Mouse (Mus musculus) forebrain, embryonic 16.5 days (tissue): ENCODE measurements at regions not wholly inside any gene's neighbourhood (a gene's known extent, or its start where the extent isn't known, plus 50 kb on each side); places are given as distances from the start of the nearest gene placed in this dataset.
A peak's percentile ranks its signal among the peaks of the same experiment; 100 is the strongest.

ENCODE experiments used
- ATAC-seq: fragments of 200-750 bp; cut with Nextera tagmentation; 2 replicates; pipeline ENCODE4 v1.8.0; 2017; ENCODE audit warnings: mild to moderate bottlenecking, moderate library complexity
- H3K27ac ChIP-seq: fragments of 300-500 bp; sonication (generic); 2 replicates; pipeline ENCODE4 v1.5.1; 2014; ENCODE audit warnings: low read length, control low read depth
- H3K27me3 ChIP-seq: fragments of 300-500 bp; sonication (generic); replicated peaks from 2 replicates; pipeline ENCODE4 v1.6.1; 2014; ENCODE audit warnings: low read length; ENCODE audit not compliant: control insufficient read depth, insufficient read depth
- H3K36me3 ChIP-seq: fragments of 300-500 bp; sonication (generic); 2 replicates; pipeline ENCODE4 v1.6.1; 2014; ENCODE audit not compliant: control insufficient read depth, insufficient read depth
- H3K4me1 ChIP-seq: fragments of 300-500 bp; sonication (generic); replicated peaks from 2 replicates; pipeline ENCODE4 v1.6.1; 2014; ENCODE audit warnings: low read length; ENCODE audit not compliant: control insufficient read depth, insufficient read depth
- H3K4me2 ChIP-seq: fragments of 300-500 bp; sonication (generic); 2 replicates; pipeline ENCODE4 v1.6.1; 2014; ENCODE audit warnings: mild to moderate bottlenecking, low read length, control low read depth
- H3K4me3 ChIP-seq: fragments of 300-500 bp; sonication (generic); replicated peaks from 2 replicates; pipeline ENCODE4 v1.5.1; 2014; ENCODE audit warnings: mild to moderate bottlenecking, low read length, control low read depth
- H3K9ac ChIP-seq: fragments of 300-500 bp; sonication (generic); replicated peaks from 2 replicates; pipeline ENCODE4 v1.6.1; 2014; ENCODE audit warnings: low read depth, low read length, control low read depth
- H3K9me3 ChIP-seq: fragments of 300-500 bp; sonication (generic); 2 replicates; pipeline ENCODE4 v1.6.1; 2016; ENCODE audit warnings: low read length; ENCODE audit not compliant: control insufficient read depth
- WGBS: fragments of 180-500 bp; shearing (Covaris S2); extraction: QIAGEN DNeasy Blood & Tissue Kit; methylation state at CpG from one replicate; pipeline ENCODE4 v1.1.7; 2014; 5-methylcytosine and 5-hydroxymethylcytosine counted together

- Histone ChIP-seq H3K27me3 (no peaks in the 10 kb centered on the region), H3K36me3 (no peaks in the 10 kb centered on the region), H3K4me2 (no peak overlapping the region), H3K4me1 (no peaks in the 10 kb centered on the region), H3K9me3 (no peaks in the 10 kb centered on the region), H3K9ac (no peak overlapping the region), H3K4me3 (no peak overlapping the region), H3K27ac (peak overlapping the region; percentile 52)
- peak; percentile 96 for ATAC-seq
- 24% methylated on average over 11 of the region's 11 CpGs for WGBS
These were observed 160.9 kb upstream of the Egln3 start for GRCm38 (mm10) chr12:54364381-54365095.

GRCm38 (mm10) chr12:54361762-54362161 is 158.1 kb upstream of the Egln3 start:
- no peak overlapping the region for H3K27ac ChIP-seq
- no peak for ATAC-seq
- H3K27me3 ChIP-seq: no peaks in the 10 kb centered on the region
- H3K4me3 ChIP-seq: no peak overlapping the region
- H3K9me3 ChIP-seq: no peaks in the 10 kb centered on the region
- H3K4me1 ChIP-seq: no peaks in the 10 kb centered on the region
- no peaks in the 10 kb centered on the region for H3K36me3 ChIP-seq
- H3K9ac ChIP-seq: no peak overlapping the region
- H3K4me2 ChIP-seq: no peak overlapping the region
- 93% methylated on average over 4 of the region's 4 CpGs for WGBS

DNA sequence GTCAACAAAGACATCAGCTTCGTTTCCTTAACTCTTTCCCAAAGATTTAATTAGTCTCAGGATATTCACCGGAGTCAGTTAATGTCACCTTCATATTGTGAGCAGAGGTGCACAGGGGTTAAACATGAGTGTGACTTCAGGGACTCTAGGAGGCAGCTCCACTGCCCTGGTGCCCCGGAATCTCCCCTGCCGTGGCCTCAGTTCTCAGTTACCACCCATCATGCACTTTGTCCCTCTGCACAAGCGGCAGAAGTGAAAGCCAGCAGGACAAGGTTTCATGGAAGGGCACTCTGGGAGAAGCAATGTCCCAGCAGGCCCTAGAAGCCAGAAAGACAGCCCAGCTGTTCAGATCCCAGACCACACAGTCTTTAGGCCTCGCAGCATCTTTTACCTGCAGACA is 150.5 kb upstream of the Egln3 start:
- Histone ChIP-seq H3K4me1 (no peaks in the 10 kb centered on the region; the same call in 1 of the 2 replicates), H3K36me3 (no peaks in the 10 kb centered on the region), H3K27ac (no peak overlapping the region), H3K4me3 (no peak overlapping the region), H3K9me3 (no peaks in the 10 kb centered on the region), H3K27me3 (no peaks in the 10 kb centered on the region), H3K4me2 (no peak overlapping the region), H3K9ac (no peak overlapping the region)
- no peak for ATAC-seq
- 39% methylated on average over 6 of the region's 6 CpGs for WGBS

DNA sequence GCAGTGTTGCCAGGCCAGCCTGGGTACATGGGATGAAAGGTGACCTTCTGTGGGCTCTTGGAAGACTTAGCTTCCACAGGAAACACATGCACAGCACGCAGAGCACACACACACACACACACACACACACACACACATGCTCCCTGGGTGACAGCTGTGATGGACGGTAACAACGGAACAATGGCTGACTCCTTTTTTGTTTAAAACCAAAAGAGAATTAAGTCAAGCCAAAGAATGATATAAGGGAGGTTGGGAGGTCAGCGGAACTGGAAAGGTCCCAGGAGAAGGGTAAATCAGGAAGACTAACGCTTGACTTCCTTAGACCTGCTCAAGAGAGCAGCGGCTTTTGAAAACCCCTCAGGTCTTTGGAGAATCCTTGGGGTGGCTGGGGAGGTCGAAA is 150.0 kb upstream of the Egln3 start:
- no peak overlapping the region for H3K9ac ChIP-seq
- H3K4me2 ChIP-seq: no peak overlapping the region
- H3K27ac ChIP-seq: no peak overlapping the region
- WGBS: 56% methylated on average over 7 of the region's 7 CpGs
- H3K4me3 ChIP-seq: no peak overlapping the region
- H3K4me1 ChIP-seq: no peaks in the 10 kb centered on the region; the same call in 1 of the 2 replicates
- H3K36me3 ChIP-seq: no peaks in the 10 kb centered on the region
- H3K27me3 ChIP-seq: no peaks in the 10 kb centered on the region
- ATAC-seq: 0 out of 2 replicates have a peak, but pooled peaks have one; percentile 23
- no peaks in the 10 kb centered on the region for H3K9me3 ChIP-seq

DNA sequence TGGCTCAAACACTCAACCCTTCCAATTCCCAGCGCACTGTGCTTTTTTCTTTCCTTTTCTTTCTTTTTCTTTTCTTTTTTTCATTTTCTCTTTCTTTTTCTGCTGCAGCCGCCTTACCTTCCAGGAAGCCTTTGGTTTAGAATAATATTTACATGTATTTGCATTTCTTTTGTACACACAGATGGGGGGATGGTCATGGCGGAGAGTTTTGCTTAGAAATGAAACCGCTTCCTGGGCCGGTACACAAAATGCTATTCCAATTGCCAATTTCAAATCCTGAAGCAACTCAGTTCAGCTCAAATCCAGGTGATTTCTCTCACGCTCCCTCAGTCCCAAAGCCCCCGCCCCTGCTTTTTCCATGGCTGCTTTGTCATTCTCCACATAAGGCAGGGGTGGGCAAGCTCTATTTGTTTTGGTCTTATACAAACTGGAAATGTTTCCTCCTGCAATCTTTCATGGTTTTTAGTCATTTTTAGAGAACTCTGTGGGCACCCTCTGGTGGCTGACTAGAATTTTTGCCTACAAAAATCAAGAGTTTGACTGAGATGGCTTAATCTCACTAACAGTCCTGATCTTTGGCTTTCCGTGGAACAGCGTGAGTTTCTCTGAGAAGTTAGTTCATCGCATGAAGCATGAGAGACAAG is 149.4 kb upstream of the Egln3 start:
- H3K27ac ChIP-seq: peak overlapping the region; percentile 60; the same call in 1 of the 2 replicates
- H3K4me1 ChIP-seq: no peaks in the 10 kb centered on the region; the same call in 1 of the 2 replicates
- 41% methylated on average over 10 of the region's 10 CpGs for WGBS
- no peak overlapping the region for H3K9ac ChIP-seq
- H3K4me3 ChIP-seq: 0 out of 2 replicates have a peak overlapping the region, but pooled peaks have one; percentile 10
- no peaks in the 10 kb centered on the region for H3K9me3 ChIP-seq
- ATAC-seq: peak; percentile 67
- H3K36me3 ChIP-seq: no peaks in the 10 kb centered on the region
- no peaks in the 10 kb centered on the region for H3K27me3 ChIP-seq
- peak overlapping the region; percentile 36 for H3K4me2 ChIP-seq

DNA sequence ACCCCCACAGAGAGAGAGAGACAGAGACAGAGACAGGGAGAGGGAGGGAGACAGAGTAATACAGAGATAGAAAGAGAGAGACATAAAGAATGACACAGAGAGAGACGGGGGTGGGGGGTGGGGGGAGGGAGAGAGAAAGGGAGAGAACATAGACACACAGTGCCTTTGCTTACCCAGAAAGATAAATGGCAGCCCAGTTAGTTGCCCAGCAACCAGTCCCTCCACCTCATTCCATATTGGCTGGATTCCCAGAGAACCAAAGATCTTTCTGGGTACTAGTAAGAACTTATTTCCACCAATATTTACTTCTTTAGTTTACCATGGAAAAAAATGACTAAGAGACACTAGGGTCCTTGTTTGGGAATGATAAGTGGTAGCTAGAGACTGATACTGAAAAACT is 146.6 kb upstream of the Egln3 start:
- no peaks in the 10 kb centered on the region; the same call in 1 of the 2 replicates for H3K4me1 ChIP-seq
- H3K9me3 ChIP-seq: no peaks in the 10 kb centered on the region
- no peak overlapping the region for H3K9ac ChIP-seq
- H3K4me3 ChIP-seq: no peak overlapping the region
- H3K36me3 ChIP-seq: no peaks in the 10 kb centered on the region
- no peak overlapping the region for H3K4me2 ChIP-seq
- no peak for ATAC-seq
- no peak overlapping the region for H3K27ac ChIP-seq
- H3K27me3 ChIP-seq: no peaks in the 10 kb centered on the region
- 28% methylated on average over 1 of the region's 1 CpGs for WGBS

- no peaks in the 10 kb centered on the region for H3K27me3 ChIP-seq
- no peak overlapping the region for H3K4me2 ChIP-seq
- ATAC-seq: no peak
- H3K27ac ChIP-seq: no peak overlapping the region
- no peaks in the 10 kb centered on the region for H3K9me3 ChIP-seq
- no peak overlapping the region for H3K9ac ChIP-seq
- no peaks in the 10 kb centered on the region; the same call in 1 of the 2 replicates for H3K4me1 ChIP-seq
- no peak overlapping the region for H3K4me3 ChIP-seq
- H3K36me3 ChIP-seq: no peaks in the 10 kb centered on the region
- 67% methylated on average over 2 of the region's 2 CpGs for WGBS
These were observed 145.7 kb upstream of the Egln3 start for GRCm38 (mm10) chr12:54349403-54349802.

GRCm38 (mm10) chr12:54343493-54343892 is 139.8 kb upstream of the Egln3 start:
- H3K9ac ChIP-seq: no peak overlapping the region
- no peak overlapping the region for H3K27ac ChIP-seq
- H3K27me3 ChIP-seq: no peaks in the 10 kb centered on the region
- no peaks in the 10 kb centered on the region for H3K4me1 ChIP-seq
- no peaks in the 10 kb centered on the region for H3K9me3 ChIP-seq
- no peaks in the 10 kb centered on the region for H3K36me3 ChIP-seq
- no peak overlapping the region for H3K4me2 ChIP-seq
- H3K4me3 ChIP-seq: no peak overlapping the region
- WGBS: 91% methylated on average over 5 of the region's 5 CpGs
- no peak for ATAC-seq

DNA sequence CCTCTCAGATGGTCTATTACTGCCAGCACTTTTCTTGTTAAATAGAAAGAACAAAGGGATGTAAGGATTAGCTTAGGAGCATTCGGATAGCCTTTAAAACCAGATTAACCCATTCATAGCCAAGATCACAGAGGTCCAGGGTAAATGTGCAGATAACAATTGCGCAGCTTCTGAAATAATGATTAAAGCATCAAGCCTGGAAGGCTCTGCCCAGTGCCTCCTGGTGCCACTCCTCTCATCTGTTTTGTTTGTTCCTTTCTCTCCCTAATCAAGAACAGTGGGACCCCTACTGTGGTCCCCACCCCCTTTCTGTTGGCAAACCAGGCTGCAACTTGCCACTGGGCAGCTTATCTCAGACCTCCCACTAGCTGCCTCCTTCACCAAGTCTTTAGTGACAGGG is 131.8 kb upstream of the Egln3 start:
- H3K27ac ChIP-seq: no peak overlapping the region
- no peak overlapping the region for H3K4me3 ChIP-seq
- 0 out of 2 replicates have a peak, but pooled peaks have one; percentile 45 for ATAC-seq
- H3K4me1 ChIP-seq: peaks cover 12% of the 10 kb centered on the region
- H3K9ac ChIP-seq: no peak overlapping the region
- WGBS: 2% methylated on average over 2 of the region's 2 CpGs
- no peaks in the 10 kb centered on the region for H3K9me3 ChIP-seq
- H3K36me3 ChIP-seq: no peaks in the 10 kb centered on the region
- no peak overlapping the region; the same call in 1 of the 2 replicates for H3K4me2 ChIP-seq
- no peaks in the 10 kb centered on the region for H3K27me3 ChIP-seq
